ENCODE assay signal across 8 mouse cellular contexts in the genomic region with DNA sequence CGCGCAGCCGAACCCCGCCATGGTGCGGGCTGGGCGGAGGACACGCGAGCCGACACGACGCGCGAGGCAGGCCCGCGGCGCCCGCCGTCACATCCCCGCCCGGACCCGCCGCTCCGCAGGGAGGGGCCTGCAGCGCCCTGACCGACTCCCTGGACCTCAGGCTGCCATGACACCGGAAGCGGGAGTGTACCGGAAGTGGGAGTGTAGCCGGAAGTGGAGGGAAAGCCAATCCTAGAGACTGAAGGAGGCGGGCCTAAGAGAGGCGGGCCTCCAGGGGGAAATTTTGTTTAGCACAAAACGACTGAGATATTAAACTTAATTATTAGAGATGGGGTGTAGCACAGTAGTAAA. TPM values are rescaled to one million over a fixed set of nuclear protein-coding genes. Genes with fewer than 3 reads are reported as not detected.
DNase-seq lines count a peak whose midpoint lies in the region; ATAC-seq and TF ChIP-seq lines count a peak whose summit lies in the region.

No protein-coding gene starts in this region.

- H3K4me1 ChIP-seq in forebrain, embryonic 15.5 days: peaks cover 4% of the 10 kb centered on the region; the same call in 1 of the 2 replicates
- H3K4me1 ChIP-seq in liver, embryonic 16.5 days (ENCODE audit: control insufficient read depth, low read depth, low read length): no peaks in the 10 kb centered on the region
- H3K4me1 ChIP-seq in neural tube, embryonic 12.5 days: peaks cover 7% of the 10 kb centered on the region; the same call in 1 of the 2 replicates
- H3K4me1 ChIP-seq in stomach, postnatal 0 days (replicated peaks; ENCODE audit: control insufficient read depth, insufficient read depth): no peaks in the 10 kb centered on the region

- H3K4me3 ChIP-seq in forebrain, embryonic 15.5 days: peak overlapping the region; percentile 73
- H3K4me3 ChIP-seq in liver, embryonic 16.5 days (ENCODE audit: low read depth, low read length): peak overlapping the region; percentile 66
- H3K4me3 ChIP-seq in neural tube, embryonic 12.5 days: peak overlapping the region; percentile 82
- H3K4me3 ChIP-seq in stomach, postnatal 0 days (ENCODE audit: low read depth, low read length): peak overlapping the region; percentile 66

- TF ChIP-seq CTCF in stomach, postnatal 0 days (IDR thresholded peaks at IDR 0.05; ENCODE audit: low read depth): no peak

- H3K4me2 ChIP-seq in forebrain, embryonic 15.5 days (replicated peaks): peak overlapping the region; percentile 86
- H3K4me2 ChIP-seq in liver, embryonic 16.5 days (ENCODE audit: low read depth, low read length): peak overlapping the region; percentile 52
- H3K4me2 ChIP-seq in neural tube, embryonic 12.5 days (replicated peaks): peak overlapping the region; percentile 79
- H3K4me2 ChIP-seq in stomach, postnatal 0 days (replicated peaks; ENCODE audit: low read depth): peak overlapping the region; percentile 66

- H3K27me3 ChIP-seq in forebrain, embryonic 15.5 days: 0 out of 2 replicates have a peak, but pooled peaks cover 10% of the 10 kb centered on the region
- H3K27me3 ChIP-seq in liver, embryonic 16.5 days (ENCODE audit: control insufficient read depth, insufficient read depth, low read depth, low read length): no peaks in the 10 kb centered on the region
- no peaks in the 10 kb centered on the region; the same call in 1 of the 2 replicates for H3K27me3 ChIP-seq in neural tube, embryonic 12.5 days (replicated peaks)
- no peaks in the 10 kb centered on the region for H3K27me3 ChIP-seq in stomach, postnatal 0 days (ENCODE audit: control insufficient read depth, insufficient read depth, low read length)

- intact Hi-C loops in heart, postnatal 14 days (cut with DNase I): no loop called here

- peak overlapping the region; percentile 72 for H3K9ac ChIP-seq in forebrain, embryonic 15.5 days (replicated peaks)
- peak overlapping the region; percentile 61 for H3K9ac ChIP-seq in liver, embryonic 16.5 days (ENCODE audit: low read depth, low read length)
- peak overlapping the region; percentile 87 for H3K9ac ChIP-seq in neural tube, embryonic 12.5 days
- peak overlapping the region; percentile 83 for H3K9ac ChIP-seq in stomach, postnatal 0 days (ENCODE audit: low read length)

- H3K27ac ChIP-seq in forebrain, embryonic 15.5 days (replicated peaks): 0 out of 2 replicates have a peak overlapping the region, but pooled peaks have one; percentile 11
- no peak overlapping the region for H3K27ac ChIP-seq in liver, embryonic 16.5 days (ENCODE audit: low read length)
- H3K27ac ChIP-seq in neural tube, embryonic 12.5 days: no peak overlapping the region
- H3K27ac ChIP-seq in stomach, postnatal 0 days (replicated peaks): peak overlapping the region; percentile 45; the same call in 1 of the 2 replicates

- TF ChIP-seq EP300 in stomach, postnatal 0 days (optimal IDR thresholded peaks at IDR 0.05): no peak

- peak; percentile 72 for DNase-seq in ES-CJ7 (ENCODE audit: low read depth, low spot score)
- DNase-seq in cerebellum, adult 18-20 months: peak; percentile 86 to 92
- peak; percentile 79 to 89 for DNase-seq in heart, postnatal 14 days
- peak; percentile 60 for DNase-seq in large intestine, adult 2 months (ENCODE audit: low read depth, low spot score)
- DNase-seq in stomach, postnatal 0 days (ENCODE audit: low spot score): peak; percentile 87

- no peaks in the 10 kb centered on the region for H3K9me3 ChIP-seq in forebrain, embryonic 15.5 days
- H3K9me3 ChIP-seq in liver, embryonic 16.5 days (replicated peaks; ENCODE audit: control insufficient read depth, low read length): no peaks in the 10 kb centered on the region
- H3K9me3 ChIP-seq in neural tube, embryonic 12.5 days: no peaks in the 10 kb centered on the region
- H3K9me3 ChIP-seq in stomach, postnatal 0 days (ENCODE audit: control insufficient read depth, low read length): no peaks in the 10 kb centered on the region

- H3K36me3 ChIP-seq in forebrain, embryonic 15.5 days: no peaks in the 10 kb centered on the region
- no peaks in the 10 kb centered on the region for H3K36me3 ChIP-seq in liver, embryonic 16.5 days (ENCODE audit: control insufficient read depth, insufficient read depth)
- no peaks in the 10 kb centered on the region for H3K36me3 ChIP-seq in neural tube, embryonic 12.5 days
- no peaks in the 10 kb centered on the region for H3K36me3 ChIP-seq in stomach, postnatal 0 days (ENCODE audit: control insufficient read depth, insufficient read depth, low read length)

- ATAC-seq in forebrain, embryonic 15.5 days (replicated peaks): peak; percentile 100
- peak; percentile 87 for ATAC-seq in liver, embryonic 16.5 days (ENCODE audit: low read depth)
- ATAC-seq in neural tube, embryonic 12.5 days (ENCODE audit: low FRiP score, low read depth): peak; percentile 100
- peak; percentile 100 for ATAC-seq in stomach, postnatal 0 days (ENCODE audit: low FRiP score, low TSS enrichment)

- 2% methylated on average over 32 of the region's 32 CpGs for WGBS in forebrain, embryonic 15.5 days
- WGBS in large intestine, adult 2 months: 20% methylated on average over 32 of the region's 32 CpGs
- 15% methylated on average over 32 of the region's 32 CpGs for WGBS in liver, embryonic 16.5 days (ENCODE audit: insufficient replicate concordance)
- WGBS in neural tube, embryonic 12.5 days: 7% methylated on average over 32 of the region's 32 CpGs
- 5% methylated on average over 32 of the region's 32 CpGs for WGBS in stomach, postnatal 0 days

RNA-seq across cellular contexts. Expression of a gene that starts 21.6 kb away (rescaled TPM):
- 0.09 TPM in 1 of 2 replicates, not detected in the other for polyA plus RNA-seq in forebrain, embryonic 15.5 days (2015; fragmentation: Nextera tagmentation; extraction: Ambion mirVana)
- total RNA-seq in heart, postnatal 14 days (2021): under 1 TPM in 1 of 2 experiments, not detected in 1; 0.10 TPM
- polyA plus RNA-seq in large intestine, adult 2 months (2012; rRNA removed): 0.73 and 0.85 TPM in 2 replicates
- polyA plus RNA-seq in liver, embryonic 16.5 days (2015; fragmentation: Nextera tagmentation; extraction: Ambion mirVana): 0.25 and 0.42 TPM in 2 replicates
- 0.11 TPM in 1 of 2 replicates, not detected in the other for polyA plus RNA-seq in neural tube, embryonic 12.5 days (2016; fragmentation: Nextera tagmentation; extraction: Ambion mirVana)
- polyA plus RNA-seq in stomach, postnatal 0 days (2015; fragmentation: Nextera tagmentation; extraction: Ambion mirVana): 0.18 TPM in 2 replicates

RNA-seq across cellular contexts. Expression of a gene that starts 23.0 kb away (rescaled TPM):
- polyA plus RNA-seq in forebrain, embryonic 15.5 days (2015; fragmentation: Nextera tagmentation; extraction: Ambion mirVana): not detected in 2 replicates
- not detected for total RNA-seq in heart, postnatal 14 days (2021)
- polyA plus RNA-seq in large intestine, adult 2 months (2012; rRNA removed): not detected in 2 replicates
- not detected in 2 replicates for polyA plus RNA-seq in liver, embryonic 16.5 days (2015; fragmentation: Nextera tagmentation; extraction: Ambion mirVana)
- polyA plus RNA-seq in neural tube, embryonic 12.5 days (2016; fragmentation: Nextera tagmentation; extraction: Ambion mirVana): not detected in 2 replicates
- polyA plus RNA-seq in stomach, postnatal 0 days (2015; fragmentation: Nextera tagmentation; extraction: Ambion mirVana): not detected in 2 replicates

RNA-seq across cellular contexts. Expression of a gene that starts 40.3 kb away (rescaled TPM):
- 7.1 and 7.5 TPM in 2 replicates for polyA plus RNA-seq in forebrain, embryonic 15.5 days (2015; fragmentation: Nextera tagmentation; extraction: Ambion mirVana)
- total RNA-seq in heart, postnatal 14 days (2021): 10 to 100 TPM; 19.9 to 23.2 TPM
- 7.7 and 10.5 TPM in 2 replicates for polyA plus RNA-seq in large intestine, adult 2 months (2012; rRNA removed)
- polyA plus RNA-seq in liver, embryonic 16.5 days (2015; fragmentation: Nextera tagmentation; extraction: Ambion mirVana): 5.5 and 6.0 TPM in 2 replicates
- polyA plus RNA-seq in neural tube, embryonic 12.5 days (2016; fragmentation: Nextera tagmentation; extraction: Ambion mirVana): 12.5 and 15.0 TPM in 2 replicates
- polyA plus RNA-seq in stomach, postnatal 0 days (2015; fragmentation: Nextera tagmentation; extraction: Ambion mirVana): 4.1 TPM in 2 replicates

RNA-seq across cellular contexts. Expression of a gene that starts 50.6 kb away (rescaled TPM):
- polyA plus RNA-seq in forebrain, embryonic 15.5 days (2015; fragmentation: Nextera tagmentation; extraction: Ambion mirVana): 3.5 and 3.8 TPM in 2 replicates
- total RNA-seq in heart, postnatal 14 days (2021): 1 to 10 TPM; 8.2 to 8.6 TPM
- 10.6 and 16.0 TPM in 2 replicates for polyA plus RNA-seq in large intestine, adult 2 months (2012; rRNA removed)
- 1.8 and 2.4 TPM in 2 replicates for polyA plus RNA-seq in liver, embryonic 16.5 days (2015; fragmentation: Nextera tagmentation; extraction: Ambion mirVana)
- 3.9 and 4.1 TPM in 2 replicates for polyA plus RNA-seq in neural tube, embryonic 12.5 days (2016; fragmentation: Nextera tagmentation; extraction: Ambion mirVana)
- polyA plus RNA-seq in stomach, postnatal 0 days (2015; fragmentation: Nextera tagmentation; extraction: Ambion mirVana): 1.7 and 2.6 TPM in 2 replicates

RNA-seq across cellular contexts. Expression of a gene that starts 53.1 kb away (rescaled TPM):
- polyA plus RNA-seq in forebrain, embryonic 15.5 days (2015; fragmentation: Nextera tagmentation; extraction: Ambion mirVana): 1.2 and 2.6 TPM in 2 replicates
- total RNA-seq in heart, postnatal 14 days (2021): not detected
- not detected in 2 replicates for polyA plus RNA-seq in large intestine, adult 2 months (2012; rRNA removed)
- polyA plus RNA-seq in liver, embryonic 16.5 days (2015; fragmentation: Nextera tagmentation; extraction: Ambion mirVana): 0.56 and 0.71 TPM in 2 replicates
- polyA plus RNA-seq in neural tube, embryonic 12.5 days (2016; fragmentation: Nextera tagmentation; extraction: Ambion mirVana): 2.0 and 2.2 TPM in 2 replicates
- 0.46 and 0.83 TPM in 2 replicates for polyA plus RNA-seq in stomach, postnatal 0 days (2015; fragmentation: Nextera tagmentation; extraction: Ambion mirVana)

Comparison
In these comparisons a context has a peak if more than half of its experiments do, and no peak if none do; other contexts are left out.
1. H3K27ac ChIP-seq: peak in forebrain, embryonic 15.5 days (single experiment) and stomach, postnatal 0 days (single experiment); none in liver, embryonic 16.5 days (single experiment) and neural tube, embryonic 12.5 days (single experiment).
2. Peak in every context shown above with its lines, with median percentiles within 50 percentile points of each other: DNase-seq, ATAC-seq, H3K4me2 ChIP-seq, H3K4me3 ChIP-seq and H3K9ac ChIP-seq.